Mouse (Mus musculus) lung, adult 10 weeks (tissue): ENCODE measurements around the gene Prepl. TPM values are rescaled to one million over a fixed set of nuclear protein-coding genes. Genes with fewer than 3 reads are reported as not detected.

ENCODE experiments used
- polyA plus RNA-seq: library from polyadenylated mRNA; stranded (reverse); fragments of 350-450 nt; fragmentation: Illumina TruSeq; extraction: RNeasy Lipid Tissue Mini Kit (QIAGEN cat#74804); gene quantifications from one replicate; pipeline ENCODE4 v1.2.3, GENCODE M21; 2014; ENCODE audit warnings: low read depth, low replicate concordance; ENCODE audit not compliant: insufficient read depth

Gene Prepl
- polyA plus RNA-seq = 10.3 TPM

DNA sequence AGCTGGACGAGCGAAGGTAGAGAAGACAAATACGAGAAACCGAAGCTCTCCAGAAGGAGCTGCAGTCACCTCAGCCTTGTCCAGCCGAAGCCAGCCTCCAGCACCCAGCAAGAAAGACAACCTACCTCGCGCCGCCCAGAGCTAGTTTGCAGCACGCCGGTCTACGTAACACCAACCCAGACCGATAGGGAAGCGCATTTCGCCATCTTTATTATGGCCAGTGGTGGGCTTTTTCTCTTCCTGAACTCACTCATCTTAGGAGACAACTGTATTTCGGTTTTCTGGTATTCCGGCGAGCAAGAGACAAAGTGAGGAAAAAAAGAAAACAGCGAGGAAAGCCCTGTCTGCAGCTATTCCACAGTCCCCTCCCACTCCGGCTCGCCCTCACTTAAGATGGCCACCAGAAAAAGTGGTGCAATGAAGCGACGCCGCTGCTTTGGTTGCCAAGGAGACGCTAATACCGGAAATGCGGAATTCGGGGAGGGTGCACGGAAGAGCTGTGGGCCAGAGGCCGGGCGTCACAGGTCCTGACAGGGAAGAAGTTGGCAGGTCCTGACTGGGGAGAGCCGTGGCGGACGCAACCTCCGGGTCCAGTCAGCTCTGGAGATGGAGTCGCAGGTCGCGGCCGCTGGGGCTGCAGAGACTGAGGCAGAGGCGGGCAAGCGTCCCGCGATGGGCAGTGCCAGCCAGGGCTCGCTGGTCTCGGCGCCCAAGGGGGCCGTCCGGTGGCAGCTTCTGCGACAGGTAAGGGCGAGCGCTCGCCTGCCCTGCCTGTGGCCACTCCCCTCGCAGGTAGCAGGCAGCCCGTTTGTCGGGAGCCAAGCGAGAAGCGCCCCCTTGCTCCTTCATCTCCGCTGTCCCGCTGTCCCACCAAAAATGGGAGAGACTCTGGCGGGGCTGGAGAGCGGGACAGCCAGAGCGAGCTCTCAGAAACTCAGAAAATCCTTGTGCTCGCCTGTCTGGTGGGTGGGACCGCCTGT is at the start of gene Prepl, which contains the start of gene Camkmt:
Prepl (minus strand) TSS at position 122 of the 980 bp plus-strand sequence.
Camkmt (plus strand) TSS at position 433 of the 980 bp plus-strand sequence.

DNA sequence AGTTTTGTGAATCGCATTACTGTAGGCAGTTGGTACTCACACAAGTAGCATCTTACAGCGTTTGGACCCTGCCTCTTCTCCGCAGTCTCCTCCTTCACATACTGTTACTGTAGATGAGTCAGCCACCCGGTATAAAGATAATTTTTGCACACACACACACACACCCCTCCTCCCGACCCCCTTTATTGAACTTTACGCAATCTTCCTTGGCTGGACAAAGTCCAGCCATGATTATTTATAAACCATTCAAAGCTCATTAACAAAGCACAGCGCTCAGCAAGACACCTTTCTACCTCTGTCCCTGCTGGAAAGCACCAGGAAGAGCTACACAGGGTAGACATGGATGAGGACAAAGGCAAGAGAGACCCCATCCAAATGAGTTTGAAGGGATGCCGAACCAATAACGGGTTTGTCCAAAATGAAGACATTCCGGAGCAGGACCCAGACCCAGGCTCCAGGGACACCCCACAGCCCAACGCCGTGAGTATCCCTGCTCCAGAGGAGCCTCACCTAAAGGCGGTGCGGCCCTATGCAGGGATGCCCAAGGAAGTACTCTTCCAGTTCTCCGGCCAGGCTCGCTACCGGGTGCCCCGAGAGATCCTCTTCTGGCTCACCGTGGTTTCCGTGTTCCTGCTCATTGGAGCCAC is 61.8 kb downstream of the Prepl start, which contains the start of gene Slc3a1:
Slc3a1 (plus strand) TSS at position 284 of the 647 bp plus-strand sequence.

Other genes starting within 250 kb of the Prepl start
- gene Ppm1b, start 133.5 kb downstream of the Prepl start, polyA plus RNA-seq = 35.9 TPM
- gene Slc3a1, start 61.9 kb downstream of the Prepl start, polyA plus RNA-seq = 0.27 TPM
- 2.7 TPM for gene Camkmt, start 311 bp upstream of the Prepl start, polyA plus RNA-seq